Mouse (Mus musculus) adrenal gland, postnatal 36 days (tissue): Measurements from ENCODE around the gene Atad3a. TPM values are rescaled to one million over a fixed set of nuclear protein-coding genes. Genes with fewer than 3 reads are reported as not detected.

Source experiments
- DNase-seq, 2 experiments: peaks; one replicate each; pipeline ENCODE4 v3.0.0; 2021; ENCODE audit warnings: mixed read lengths in 1 of 2
- total RNA-seq, 2 experiments: library from RNA; stranded (reverse); gene quantifications; 2 replicates each; pipeline ENCODE4 v1.2.3; 2021

Gene Atad3a
- total RNA-seq, 2 experiments from 2014 or later, result 83.2 to 94.1 TPM

GRCm38 (mm10) chr4:155739152-155739551 is 21.7 kb downstream of the Atad3a start:
- DNase-seq, result no peak

DNA sequence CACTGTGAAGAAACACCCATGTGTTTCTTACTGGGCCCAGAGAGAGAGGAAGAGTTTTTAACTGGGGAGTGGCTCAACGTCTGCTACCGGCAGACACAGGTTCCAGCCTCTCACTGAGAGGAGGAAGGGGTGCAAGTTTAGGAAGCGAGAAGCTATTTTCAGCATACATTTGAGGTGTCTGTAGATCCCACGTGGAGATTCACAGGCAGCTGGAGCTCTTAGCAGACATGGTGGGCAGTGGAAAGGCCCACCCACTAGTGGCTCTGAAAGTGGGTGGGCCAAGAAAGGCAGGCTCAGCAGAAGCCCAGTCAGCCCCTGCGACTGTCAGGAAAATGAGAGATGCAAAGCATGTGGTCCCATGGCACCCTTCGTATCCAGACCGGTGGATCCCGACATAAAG is 22.6 kb downstream of the Atad3a start:
- DNase-seq, result no peak

GRCm38 (mm10) chr4:155736421-155736820 is 24.5 kb downstream of the Atad3a start:
- no peak for DNase-seq

DNA sequence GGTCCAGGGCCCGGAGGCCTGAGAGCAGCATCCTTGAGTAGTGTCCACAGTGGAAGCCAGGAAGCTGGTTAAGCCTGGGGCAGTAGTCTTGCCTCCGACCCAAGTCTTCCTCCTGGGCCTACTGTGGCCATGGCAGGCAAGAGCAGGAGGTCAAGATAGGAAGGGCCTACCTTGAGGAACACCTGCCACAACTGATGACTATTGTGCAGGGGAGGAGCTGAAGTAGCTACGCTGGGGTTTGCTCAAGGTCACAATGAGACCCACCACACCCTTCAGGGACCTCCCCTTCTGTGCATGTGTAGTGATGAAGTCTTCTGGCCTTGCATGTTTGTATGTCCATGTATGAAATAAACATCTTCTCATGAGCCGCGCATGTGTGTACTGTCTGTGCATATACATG is 25.1 kb downstream of the Atad3a start:
- DNase-seq, result no peak

- DNase-seq, result peak; percentile 50 to 61
Measured at GRCm38 (mm10) chr4:155734951-155735702, 25.8 kb downstream of the Atad3a start.

- DNase-seq, result peak; percentile 95
Measured at GRCm38 (mm10) chr4:155734350-155734941, 26.4 kb downstream of the Atad3a start, which contains the start of gene Tmem240. Gene Tmem240 (plus strand): TSS chr4:155734800.

DNA sequence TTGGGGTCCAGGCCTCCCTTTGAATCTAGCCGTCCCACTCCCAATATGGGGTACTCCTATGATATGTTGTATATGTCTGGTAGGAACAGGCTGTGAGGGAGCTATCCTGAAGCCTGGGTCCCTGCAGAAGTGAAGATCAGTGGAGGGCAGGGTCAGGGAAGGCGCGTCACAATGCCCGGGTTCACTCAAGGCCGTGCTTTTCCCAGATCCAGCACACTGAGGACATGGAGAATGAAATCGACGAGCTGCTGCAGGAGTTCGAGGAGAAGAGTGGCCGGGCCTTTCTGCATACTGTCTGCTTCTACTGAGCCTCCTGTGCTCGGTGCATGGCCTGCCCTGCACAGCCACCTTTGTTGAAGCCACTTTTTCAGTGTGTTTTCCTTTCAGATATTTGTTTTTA is 27.6 kb downstream of the Atad3a start:
- peak; percentile 39 to 45 for DNase-seq

DNA sequence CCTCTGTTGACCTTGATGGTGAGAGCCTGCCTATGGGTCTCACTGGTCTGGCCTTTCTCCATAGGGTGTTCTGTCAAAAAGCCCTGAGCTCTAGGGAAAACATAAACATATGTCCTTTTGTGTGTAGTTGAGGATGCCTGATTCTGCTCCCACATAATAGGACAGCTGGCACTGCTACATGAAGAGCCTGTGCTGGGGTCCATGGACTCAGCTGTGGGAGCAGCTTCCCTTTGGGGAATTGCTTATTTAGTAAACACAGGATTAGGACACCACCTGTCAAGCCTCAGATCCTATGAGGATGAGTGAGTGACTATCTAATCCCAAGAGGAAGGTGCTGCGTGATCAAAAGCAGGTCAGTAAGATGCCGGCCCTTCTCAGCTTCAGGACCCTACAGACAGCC is 32.9 kb downstream of the Atad3a start:
- DNase-seq, result no peak

DNA sequence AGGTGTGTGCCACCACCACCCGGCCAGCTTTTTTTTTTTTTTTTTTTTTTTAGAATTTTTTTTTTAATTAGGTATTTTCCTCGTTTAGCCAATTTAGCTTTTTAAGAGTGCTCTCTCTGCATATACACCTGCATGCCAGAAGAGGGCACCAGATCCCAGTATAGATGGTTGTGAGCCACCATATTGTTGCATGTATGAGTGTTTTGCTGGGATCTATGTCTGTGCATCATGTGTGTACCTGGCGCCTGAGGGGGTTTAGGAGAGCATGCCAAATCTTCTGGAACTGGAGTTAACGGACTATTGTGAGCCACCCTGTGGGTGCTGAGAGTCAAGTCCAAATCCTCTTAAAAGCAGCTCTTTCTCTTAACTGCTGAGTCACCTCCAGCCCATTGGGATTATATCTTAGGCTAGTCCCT is 39.2 kb downstream of the Atad3a start:
- DNase-seq, result peak in 1 of 2 experiments; percentile 44

- DNase-seq, result no peak
Measured at GRCm38 (mm10) chr4:155710521-155711252, 50.2 kb downstream of the Atad3a start.

- DNase-seq, result no peak
Measured at GRCm38 (mm10) chr4:155708988-155709387, 51.9 kb downstream of the Atad3a start.

- DNase-seq, result no peak
Measured at GRCm38 (mm10) chr4:155708582-155708981, 52.3 kb downstream of the Atad3a start.

DNA sequence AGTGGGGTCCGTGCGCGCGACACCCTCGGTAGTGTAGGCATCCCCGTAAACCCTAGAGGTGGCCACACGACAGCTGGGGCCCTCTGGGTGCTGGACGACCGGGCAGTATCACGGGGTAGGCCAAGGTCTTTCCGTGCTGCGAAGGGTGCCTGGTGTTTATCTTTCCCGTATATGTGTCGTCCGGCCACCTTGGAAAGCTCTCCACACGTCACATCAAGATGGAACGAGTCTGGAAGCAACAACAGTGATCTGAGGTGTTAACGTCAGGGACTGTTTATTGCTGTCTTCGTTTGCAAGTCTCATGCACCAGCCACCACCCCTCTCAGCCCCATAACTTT is 55.3 kb downstream of the Atad3a start:
- no peak for DNase-seq

- DNase-seq, result peak; percentile 92 to 93
Measured at GRCm38 (mm10) chr4:155704721-155705591, 55.9 kb downstream of the Atad3a start, which contains the start of gene Ssu72. Gene Ssu72 (plus strand): TSS chr4:155704800.

DNA sequence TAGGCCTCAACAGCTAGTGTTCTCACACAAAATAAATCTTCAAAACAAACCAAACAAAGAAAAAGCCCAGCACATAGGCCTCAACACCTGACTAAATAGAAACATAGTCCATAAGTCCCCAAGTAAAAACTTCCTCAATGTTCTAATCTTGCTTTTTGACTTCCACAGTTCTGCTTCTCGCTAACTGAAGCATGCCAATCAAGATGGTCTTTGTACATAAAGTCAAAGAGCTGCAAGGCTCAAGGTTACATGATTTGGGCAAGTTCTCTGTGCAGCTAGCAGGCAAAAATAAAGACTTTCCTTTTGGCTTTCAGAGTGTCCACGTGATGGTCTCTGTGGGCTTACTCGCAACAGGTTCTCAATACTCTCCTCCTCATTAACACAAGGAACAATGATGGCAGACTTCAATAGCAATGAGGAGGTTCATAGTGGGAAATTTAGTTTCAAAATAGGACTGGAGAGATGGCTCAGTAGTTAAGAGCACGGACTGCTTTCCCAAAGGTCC is 57.4 kb downstream of the Atad3a start:
- DNase-seq, result no peak

DNA sequence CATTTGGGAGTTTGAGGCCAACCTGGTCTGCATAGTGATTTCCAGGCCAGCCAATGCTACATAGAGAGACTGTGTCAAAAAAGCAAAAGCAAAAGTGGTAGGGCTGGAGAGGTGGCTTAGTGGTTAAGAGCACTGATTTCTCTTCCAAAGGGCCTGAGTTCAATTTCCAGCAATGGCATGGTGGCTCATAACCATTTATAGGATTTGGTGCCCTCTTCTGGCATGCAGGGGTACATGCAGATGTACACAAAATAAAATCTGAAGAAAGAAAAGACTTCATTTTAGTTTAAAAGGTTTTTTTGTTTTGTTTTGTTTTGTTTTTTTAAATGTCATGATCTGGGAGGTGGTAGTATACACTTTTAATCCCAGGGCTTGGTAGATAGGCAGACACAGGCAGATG is 60.5 kb downstream of the Atad3a start:
- no peak for DNase-seq

GRCm38 (mm10) chr4:155696261-155697255 is 64.3 kb downstream of the Atad3a start:
- DNase-seq, result peak; percentile 65 to 73

DNA sequence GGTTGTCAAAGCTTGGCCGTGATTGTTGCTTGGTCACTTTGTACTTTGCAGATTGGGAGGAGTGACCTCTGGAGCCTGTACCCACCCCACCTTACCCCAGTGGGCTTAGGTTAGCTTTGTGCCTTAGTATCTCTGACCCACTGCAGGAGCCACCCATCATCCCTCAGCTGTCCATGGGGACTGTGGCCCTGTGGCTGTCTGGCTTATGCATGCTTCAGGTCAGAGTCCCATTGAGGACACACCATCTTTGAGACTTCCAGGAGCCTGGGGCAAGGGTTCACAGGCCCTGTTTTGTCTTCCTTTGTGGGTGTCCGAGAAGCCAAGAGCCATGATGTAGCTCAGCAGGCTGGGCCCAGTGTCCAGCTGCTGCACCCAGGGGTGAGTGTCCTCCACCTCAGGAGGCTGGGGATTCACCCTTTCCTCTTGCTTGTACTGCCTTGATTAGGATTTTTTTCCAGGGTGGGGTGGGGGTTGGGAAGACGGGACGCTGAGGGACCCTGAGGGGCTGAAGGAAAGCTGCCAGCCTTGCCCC is 65.3 kb downstream of the Atad3a start:
- DNase-seq, result peak in 1 of 2 experiments; percentile 17

GRCm38 (mm10) chr4:155694482-155695401 is 66.2 kb downstream of the Atad3a start:
- peak; percentile 76 to 77 for DNase-seq
